Mouse (Mus musculus): ENCODE measurements at regions not wholly inside any gene's neighbourhood (a gene's known extent, or its start where the extent isn't known, plus 50 kb on each side); places are given as distances from the start of the nearest gene placed in this dataset.
A peak's percentile ranks its signal among the peaks of the same experiment; 100 is the strongest.

- no peak for DNase-seq (ENCODE audit: low read depth, low spot score)
Measured at GRCm38 (mm10) chr19:32881443-32881842, 124.1 kb downstream of the Pten start.

GRCm38 (mm10) chr19:32884279-32884678, 127.0 kb downstream of the Pten start:
- no peak for DNase-seq (ENCODE audit: low read depth, low spot score)

GRCm38 (mm10) chr19:32885481-32886131, 128.3 kb downstream of the Pten start:
- no peak for DNase-seq (ENCODE audit: low read depth, low spot score)

- DNase-seq (ENCODE audit: low read depth, low spot score), result no peak
Measured at GRCm38 (mm10) chr19:32887190-32887589, 129.9 kb downstream of the Pten start.

GRCm38 (mm10) chr19:32888616-32889305, 131.5 kb downstream of the Pten start:
- DNase-seq (ENCODE audit: low read depth, low spot score), result no peak

GRCm38 (mm10) chr19:32890801-32891200, 133.5 kb downstream of the Pten start:
- DNase-seq (ENCODE audit: low read depth, low spot score), result no peak

- no peak for DNase-seq (ENCODE audit: low read depth, low spot score)
Measured at GRCm38 (mm10) chr19:32892469-32892868, 135.2 kb downstream of the Pten start.

- peak; percentile 61 for DNase-seq (ENCODE audit: low read depth, low spot score)
Measured at GRCm38 (mm10) chr19:32903454-32904108, 146.3 kb downstream of the Pten start.

GRCm38 (mm10) chr19:32904517-32904916, 147.2 kb downstream of the Pten start:
- no peak for DNase-seq (ENCODE audit: low read depth, low spot score)

- no peak for DNase-seq (ENCODE audit: low read depth, low spot score)
Measured at GRCm38 (mm10) chr19:32905901-32906431, 148.7 kb downstream of the Pten start.

- no peak for DNase-seq (ENCODE audit: low read depth, low spot score)
Measured at GRCm38 (mm10) chr19:32906820-32907219, 149.5 kb downstream of the Pten start.

- no peak for DNase-seq (ENCODE audit: low read depth, low spot score)
Measured at GRCm38 (mm10) chr19:32910050-32910462, 152.8 kb downstream of the Pten start.

GRCm38 (mm10) chr19:32912323-32912722, 155.0 kb downstream of the Pten start:
- no peak for DNase-seq (ENCODE audit: low read depth, low spot score)

GRCm38 (mm10) chr19:32916507-32917280, 159.4 kb downstream of the Pten start:
- DNase-seq (ENCODE audit: low read depth, low spot score), result no peak

- no peak for DNase-seq (ENCODE audit: low read depth, low spot score)
Measured at GRCm38 (mm10) chr19:32921021-32921420, 163.7 kb downstream of the Pten start.

- DNase-seq (ENCODE audit: low read depth, low spot score), result no peak
Measured at GRCm38 (mm10) chr19:32923911-32924310, 166.6 kb downstream of the Pten start.

- no peak for DNase-seq (ENCODE audit: low read depth, low spot score)
Measured at GRCm38 (mm10) chr19:32925628-32926505, 168.6 kb downstream of the Pten start.

- DNase-seq (ENCODE audit: low read depth, low spot score), result no peak
Measured at GRCm38 (mm10) chr19:32926571-32926970, 169.3 kb downstream of the Pten start.

- DNase-seq (ENCODE audit: low read depth, low spot score), result no peak
Measured at GRCm38 (mm10) chr19:32933676-32934075, 176.4 kb downstream of the Pten start.

- no peak for DNase-seq (ENCODE audit: low read depth, low spot score)
Measured at GRCm38 (mm10) chr19:32935638-32936037, 178.3 kb downstream of the Pten start.

GRCm38 (mm10) chr19:32937591-32937990, 180.3 kb downstream of the Pten start:
- DNase-seq (ENCODE audit: low read depth, low spot score), result no peak

Data from skeletal muscle tissue, adult 2 months (tissue).